In genomic region chr6:134413706-134414531, GRCm38 (mm10) we compare ENCODE assay signal across 9 mouse cellular contexts. TPM values are rescaled to one million over a fixed set of nuclear protein-coding genes. Genes with fewer than 3 reads are reported as not detected.
DNase-seq lines count a peak whose midpoint lies in the region; ATAC-seq lines count a peak whose summit lies in the region.
"Had no signal": no experiment of that assay in that cellular context is flagged by ENCODE, and none has a peak within 500 bp of the region (broad histone marks: within the 10 kb centered on the region; RNA-seq: fewer than 3 reads in every experiment).

No protein-coding gene starts in this region.

- ATAC-seq in CD4-positive, CD25-positive, alpha-beta regulatory T cell, adult 4 months = peak; percentile 98
- ATAC-seq in kidney, embryonic 16.5 days (ENCODE audit: low FRiP score, low TSS enrichment) = peak; percentile 87
- peak; percentile 95 for ATAC-seq in megakaryocyte progenitor cell, adult 5-6 weeks (replicated peaks; ENCODE audit: poor library complexity)

- peak; percentile 71 for DNase-seq in MEL-GATA-1-ER (ENCODE audit: extremely low read depth, low read depth)
- no peak for DNase-seq in layer of hippocampus, adult 9-10 months (ENCODE audit: low spot score)
- DNase-seq in testis, postnatal 14 days (ENCODE audit: low spot score) = no peak
- DNase-seq in layer of hippocampus, adult 11-12 months (ENCODE audit: low spot score) = no peak
- no peak for DNase-seq in right cerebral cortex, postnatal 25 days

- peak overlapping the region; percentile 7; the same call in 1 of the 2 replicates for H3K4me3 ChIP-seq in kidney, embryonic 16.5 days (ENCODE audit: low read length)
- H3K4me3 ChIP-seq: embryonic facial prominence, embryonic 15.5 days had no signal

- no peaks in the 10 kb centered on the region for H3K27me3 ChIP-seq in kidney, embryonic 16.5 days (ENCODE audit: insufficient read depth, low read length)
- H3K27me3 ChIP-seq: embryonic facial prominence, embryonic 15.5 days had no signal

- H3K27ac ChIP-seq in kidney, embryonic 16.5 days (ENCODE audit: low read length) = peak overlapping the region; percentile 61
- H3K27ac ChIP-seq: embryonic facial prominence, embryonic 15.5 days had no signal

- no peaks in the 10 kb centered on the region for H3K9me3 ChIP-seq in kidney, embryonic 16.5 days (ENCODE audit: low read length)
- H3K9me3 ChIP-seq: embryonic facial prominence, embryonic 15.5 days had no signal

- no peaks in the 10 kb centered on the region for H3K4me1 ChIP-seq in kidney, embryonic 16.5 days (ENCODE audit: insufficient read depth, low read length)
- H3K4me1 ChIP-seq: embryonic facial prominence, embryonic 15.5 days had no signal

- peak overlapping the region; percentile 31 for H3K4me2 ChIP-seq in kidney, embryonic 16.5 days (replicated peaks; ENCODE audit: low read depth, low read length)
- H3K4me2 ChIP-seq: embryonic facial prominence, embryonic 15.5 days had no signal

- WGBS in kidney, embryonic 16.5 days = 47% methylated on average over 18 of the region's 18 CpGs

- no peaks in the 10 kb centered on the region for H3K36me3 ChIP-seq in kidney, embryonic 16.5 days (ENCODE audit: insufficient read depth, low read length)
- H3K36me3 ChIP-seq: embryonic facial prominence, embryonic 15.5 days had no signal

- H3K9ac ChIP-seq in kidney, embryonic 16.5 days (replicated peaks; ENCODE audit: low read length) = no peak overlapping the region
- H3K9ac ChIP-seq: embryonic facial prominence, embryonic 15.5 days had no signal

RNA-seq across cellular contexts. Expression of gene Bcl2l14, which starts 17.8 kb away (rescaled TPM):
- polyA plus RNA-seq in CD4-positive, CD25-positive, alpha-beta regulatory T cell, adult 4 months (2017; shearing (Covaris generic)) = 1 to 10 TPM; 2.8 to 3.0 TPM
- polyA plus RNA-seq in kidney, embryonic 16.5 days (2015; fragmentation: Nextera tagmentation; extraction: Ambion mirVana) = 7.6 and 8.9 TPM in 2 replicates
- 1.3 and 1.4 TPM in 2 replicates for total RNA-seq in megakaryocyte progenitor cell, adult 5-6 weeks (2015)
- total RNA-seq in megakaryocyte progenitor cell, adult 5-6 weeks (2017) = 1.3 and 1.6 TPM in 2 replicates
